Mouse (Mus musculus) neural tube, embryonic 15.5 days (tissue): ENCODE measurements around the gene Ccdc42. TPM values are rescaled to one million over a fixed set of nuclear protein-coding genes. Genes with fewer than 3 reads are reported as not detected.

ENCODE experiments used
- ATAC-seq: fragments of 200-750 bp; cut with Nextera tagmentation; 2 replicates; pipeline ENCODE4 v1.8.0; 2017; ENCODE audit warnings: mild to moderate bottlenecking, moderate TSS enrichment, moderate library complexity; ENCODE audit not compliant: low FRiP score
- H3K27ac ChIP-seq: fragments of 300-500 bp; sonication (generic); replicated peaks from 2 replicates; pipeline ENCODE4 v1.5.1; 2015; ENCODE audit warnings: mild to moderate bottlenecking, inconsistent platforms
- H3K27me3 ChIP-seq: fragments of 300-500 bp; sonication (generic); replicated peaks from 2 replicates; pipeline ENCODE4 v1.6.1; 2015; ENCODE audit warnings: inconsistent platforms
- H3K36me3 ChIP-seq: fragments of 300-500 bp; sonication (generic); 2 replicates; pipeline ENCODE4 v1.6.1; 2015; ENCODE audit warnings: inconsistent platforms
- H3K4me1 ChIP-seq: fragments of 300-500 bp; sonication (generic); 2 replicates; pipeline ENCODE4 v1.6.1; 2015; ENCODE audit warnings: inconsistent platforms
- H3K4me2 ChIP-seq: fragments of 300-500 bp; sonication (generic); 2 replicates; pipeline ENCODE4 v1.6.1; 2015; ENCODE audit warnings: inconsistent platforms, mild to moderate bottlenecking, moderate library complexity
- H3K4me3 ChIP-seq: fragments of 300-500 bp; sonication (generic); replicated peaks from 2 replicates; pipeline ENCODE4 v1.5.1; 2015; ENCODE audit warnings: mild to moderate bottlenecking, inconsistent platforms
- H3K9ac ChIP-seq: fragments of 300-500 bp; sonication (generic); replicated peaks from 2 replicates; pipeline ENCODE4 v1.6.1; 2015; ENCODE audit warnings: mild to moderate bottlenecking, inconsistent platforms
- H3K9me3 ChIP-seq: fragments of 300-500 bp; sonication (generic); replicated peaks from 2 replicates; pipeline ENCODE4 v1.6.1; 2016; ENCODE audit warnings: inconsistent platforms
- WGBS: fragments of 180-500 bp; shearing (Covaris S2); methylation state at CpG from one replicate; pipeline ENCODE4 v1.1.7; 2015; ENCODE audit warnings: mixed read lengths; 5-methylcytosine and 5-hydroxymethylcytosine counted together
- polyA plus RNA-seq: library from polyadenylated mRNA; unstranded; fragments of >200 nt; fragmentation: Nextera tagmentation; extraction: Ambion mirVana; gene quantifications from 2 replicates; pipeline ENCODE4 v1.2.1, GENCODE M21; 2015

Gene Ccdc42
- polyA plus RNA-seq, 1 experiment from 2014 or later, result 0.20 TPM

- ATAC-seq, result no peak
- no peaks in the 10 kb centered on the region for H3K27me3 ChIP-seq
- no peaks in the 10 kb centered on the region for H3K9me3 ChIP-seq
- H3K9ac ChIP-seq, result no peak overlapping the region
- no peaks in the 10 kb centered on the region for H3K36me3 ChIP-seq
- H3K4me2 ChIP-seq, result no peak overlapping the region
- WGBS, result 69% methylated on average over 8 of the region's 8 CpGs
- H3K4me3 ChIP-seq, result no peak overlapping the region
- no peaks in the 10 kb centered on the region for H3K4me1 ChIP-seq
- no peak overlapping the region for H3K27ac ChIP-seq
Measured at GRCm38 (mm10) chr11:68589055-68589809, 2.4 kb downstream of the Ccdc42 start.

DNA sequence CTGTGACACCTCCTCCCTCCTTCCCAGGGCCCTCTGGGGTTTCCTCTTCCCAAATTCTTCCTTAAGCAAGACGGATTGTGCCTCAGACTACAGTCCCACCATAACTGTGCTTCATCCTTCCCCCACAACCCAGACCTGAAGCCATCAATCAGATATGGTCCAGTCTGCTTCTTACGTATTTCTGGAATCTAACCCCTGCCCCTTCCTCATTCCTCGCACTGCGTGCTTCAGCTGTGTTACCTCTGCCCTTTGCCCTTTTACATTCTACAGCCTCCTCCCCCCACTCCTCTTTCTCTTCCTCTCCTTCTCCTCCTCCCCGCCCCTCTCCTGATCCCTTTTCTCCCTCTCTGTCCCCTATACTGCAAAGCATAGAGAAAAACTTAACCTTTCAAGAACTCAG lies 4.9 kb downstream of the Ccdc42 start:
- Histone ChIP-seq H3K4me2 (no peak overlapping the region), H3K4me3 (no peak overlapping the region), H3K4me1 (no peaks in the 10 kb centered on the region), H3K36me3 (no peaks in the 10 kb centered on the region), H3K9ac (no peak overlapping the region), H3K27ac (no peak overlapping the region), H3K9me3 (no peaks in the 10 kb centered on the region), H3K27me3 (no peaks in the 10 kb centered on the region)
- WGBS, result 38% methylated on average over 5 of the region's 5 CpGs
- ATAC-seq, result no peak

- Histone ChIP-seq H3K27ac (no peak overlapping the region), H3K9me3 (no peaks in the 10 kb centered on the region), H3K4me3 (no peak overlapping the region), H3K4me1 (no peaks in the 10 kb centered on the region), H3K4me2 (no peak overlapping the region), H3K27me3 (no peaks in the 10 kb centered on the region), H3K9ac (no peak overlapping the region), H3K36me3 (no peaks in the 10 kb centered on the region)
- 66% methylated on average over 3 of the region's 3 CpGs for WGBS
- ATAC-seq, result no peak
Measured at GRCm38 (mm10) chr11:68593247-68593646, 6.4 kb downstream of the Ccdc42 start.

DNA sequence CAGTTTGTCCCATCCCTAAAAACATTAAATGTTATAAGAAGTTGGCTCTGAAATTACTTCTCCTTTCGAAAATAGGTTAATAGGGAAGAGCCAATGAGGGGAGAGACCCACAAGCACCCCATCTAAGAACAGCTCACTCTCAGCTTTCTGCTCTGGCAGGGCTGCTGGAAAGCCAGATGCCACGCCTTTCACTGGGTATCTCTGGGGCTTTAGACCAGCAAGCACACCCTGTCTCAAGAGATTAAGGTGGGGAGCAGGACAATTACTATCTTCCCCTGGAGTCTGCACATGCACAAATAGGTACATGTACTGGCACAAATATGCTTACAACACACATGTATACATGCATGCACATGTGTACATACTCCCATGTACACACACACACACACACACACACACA lies 11.1 kb downstream of the Ccdc42 start:
- Histone ChIP-seq H3K4me1 (no peaks in the 10 kb centered on the region), H3K27me3 (0 out of 2 replicates have a peak, but pooled peaks cover 3% of the 10 kb centered on the region), H3K27ac (no peak overlapping the region), H3K4me3 (no peak overlapping the region), H3K9me3 (no peaks in the 10 kb centered on the region), H3K4me2 (no peak overlapping the region), H3K36me3 (no peaks in the 10 kb centered on the region), H3K9ac (no peak overlapping the region)
- WGBS, result 89% methylated on average over 2 of the region's 2 CpGs
- no peak for ATAC-seq

GRCm38 (mm10) chr11:68600551-68601021 lies 13.8 kb downstream of the Ccdc42 start:
- H3K4me2 ChIP-seq, result no peak overlapping the region

DNA sequence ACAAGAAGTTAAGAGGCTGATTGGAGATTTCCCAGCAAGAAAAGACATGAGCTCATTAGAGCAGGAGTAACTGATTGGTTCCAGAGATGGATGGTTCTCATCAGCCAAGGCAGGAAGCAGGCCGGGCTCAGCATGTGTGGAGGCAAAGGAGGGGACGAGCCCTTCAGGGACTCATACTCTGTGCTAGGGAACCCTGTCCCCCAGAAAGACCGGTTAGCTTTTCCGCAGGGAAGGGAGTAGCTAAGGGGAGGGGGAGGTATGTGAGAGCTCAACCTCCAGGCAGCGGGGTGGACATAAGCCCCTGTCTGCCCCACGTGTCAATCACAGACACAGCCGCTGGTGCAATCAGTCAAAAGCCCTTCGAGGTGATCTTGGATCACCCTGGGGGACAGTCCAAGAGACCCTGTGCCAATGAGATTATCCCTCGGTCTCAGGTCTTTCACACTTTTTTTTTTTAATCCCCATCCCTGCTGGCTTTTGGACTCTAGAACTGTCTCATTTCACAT lies 14.7 kb downstream of the Ccdc42 start:
- H3K27ac ChIP-seq, result no peak overlapping the region
- no peaks in the 10 kb centered on the region for H3K9me3 ChIP-seq
- H3K36me3 ChIP-seq, result no peaks in the 10 kb centered on the region
- 33% methylated on average over 9 of the region's 9 CpGs for WGBS
- H3K27me3 ChIP-seq, result 0 out of 2 replicates have a peak, but pooled peaks cover 3% of the 10 kb centered on the region
- H3K4me3 ChIP-seq, result no peak overlapping the region
- no peak overlapping the region for H3K9ac ChIP-seq
- no peak overlapping the region for H3K4me2 ChIP-seq
- no peak for ATAC-seq
- H3K4me1 ChIP-seq, result no peaks in the 10 kb centered on the region

More at GRCm38 (mm10) chr11:68600551-68601021, 13.8 kb downstream of the Ccdc42 start:
- no peak overlapping the region for H3K27ac ChIP-seq
- ATAC-seq, result no peak
- no peak overlapping the region for H3K4me3 ChIP-seq
- 0 out of 2 replicates have a peak, but pooled peaks cover 3% of the 10 kb centered on the region for H3K27me3 ChIP-seq
- H3K9ac ChIP-seq, result no peak overlapping the region
- no peaks in the 10 kb centered on the region for H3K9me3 ChIP-seq
- H3K4me1 ChIP-seq, result no peaks in the 10 kb centered on the region
- H3K36me3 ChIP-seq, result no peaks in the 10 kb centered on the region
- WGBS, result 56% methylated on average over 6 of the region's 6 CpGs

DNA sequence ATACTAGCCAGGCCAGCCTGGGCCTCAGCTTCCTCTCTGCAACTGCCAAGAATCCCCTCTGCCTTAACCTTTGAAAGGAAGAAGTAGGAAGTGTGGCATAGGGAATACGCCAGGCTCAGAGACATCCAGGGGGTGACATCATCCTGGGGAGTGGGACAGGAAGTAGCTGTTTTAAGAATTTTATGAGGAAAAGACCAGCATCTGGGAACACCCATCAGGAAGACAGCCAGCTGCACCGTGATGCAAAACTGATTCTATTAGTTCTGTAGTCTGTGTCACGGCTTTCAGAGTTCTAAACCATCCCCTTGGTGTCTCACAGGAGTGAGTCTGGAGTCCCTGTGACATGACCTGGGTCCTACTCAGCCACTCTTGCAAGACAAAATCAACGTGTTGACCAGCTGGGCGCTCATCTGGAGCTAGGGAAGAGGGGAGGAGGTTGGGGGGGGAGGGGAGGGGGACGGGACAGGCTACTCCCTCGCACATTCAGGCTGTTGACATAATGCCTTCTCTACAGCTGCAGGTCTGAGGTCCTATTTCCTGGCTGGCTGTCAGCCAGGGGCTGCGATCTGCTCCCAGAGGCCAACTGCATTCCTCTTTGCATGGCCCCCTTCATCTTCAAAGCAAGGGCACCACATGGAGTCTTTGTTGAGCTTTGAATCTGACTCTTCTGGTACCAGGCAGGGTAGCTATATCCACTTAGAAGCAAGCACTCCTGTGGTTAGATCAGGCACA lies 15.5 kb downstream of the Ccdc42 start:
- Histone ChIP-seq H3K4me2 (no peak overlapping the region), H3K27ac (no peak overlapping the region), H3K4me3 (no peak overlapping the region), H3K9ac (no peak overlapping the region), H3K36me3 (no peaks in the 10 kb centered on the region), H3K27me3 (0 out of 2 replicates have a peak, but pooled peaks cover 3% of the 10 kb centered on the region), H3K4me1 (no peaks in the 10 kb centered on the region), H3K9me3 (no peaks in the 10 kb centered on the region)
- WGBS, result 26% methylated on average over 8 of the region's 8 CpGs
- ATAC-seq, result no peak

DNA sequence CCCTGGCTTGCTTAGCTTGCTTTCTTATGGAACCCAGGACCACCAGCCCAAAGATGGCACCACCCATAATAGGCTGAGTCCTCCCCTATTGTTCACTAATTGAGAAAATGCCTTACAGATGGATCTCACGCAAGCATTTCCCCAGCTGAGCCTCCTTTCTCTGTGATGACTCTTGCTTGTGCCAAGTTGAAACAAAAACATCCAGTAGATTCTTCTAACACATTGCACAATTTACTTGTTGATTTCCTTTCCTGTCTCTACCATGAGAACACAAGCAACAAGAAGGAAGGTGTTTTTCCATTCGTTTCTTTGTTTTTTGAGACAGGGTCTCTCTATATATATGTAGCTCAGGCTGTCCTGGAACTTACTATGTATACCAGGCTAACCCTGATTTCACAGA lies 20.2 kb downstream of the Ccdc42 start:
- Histone ChIP-seq H3K9me3 (no peaks in the 10 kb centered on the region), H3K4me1 (no peaks in the 10 kb centered on the region), H3K27ac (no peak overlapping the region), H3K36me3 (no peaks in the 10 kb centered on the region), H3K27me3 (no peaks in the 10 kb centered on the region), H3K9ac (no peak overlapping the region), H3K4me2 (no peak overlapping the region), H3K4me3 (no peak overlapping the region)
- no peak for ATAC-seq
- 81% methylated on average over 2 of the region's 2 CpGs for WGBS

DNA sequence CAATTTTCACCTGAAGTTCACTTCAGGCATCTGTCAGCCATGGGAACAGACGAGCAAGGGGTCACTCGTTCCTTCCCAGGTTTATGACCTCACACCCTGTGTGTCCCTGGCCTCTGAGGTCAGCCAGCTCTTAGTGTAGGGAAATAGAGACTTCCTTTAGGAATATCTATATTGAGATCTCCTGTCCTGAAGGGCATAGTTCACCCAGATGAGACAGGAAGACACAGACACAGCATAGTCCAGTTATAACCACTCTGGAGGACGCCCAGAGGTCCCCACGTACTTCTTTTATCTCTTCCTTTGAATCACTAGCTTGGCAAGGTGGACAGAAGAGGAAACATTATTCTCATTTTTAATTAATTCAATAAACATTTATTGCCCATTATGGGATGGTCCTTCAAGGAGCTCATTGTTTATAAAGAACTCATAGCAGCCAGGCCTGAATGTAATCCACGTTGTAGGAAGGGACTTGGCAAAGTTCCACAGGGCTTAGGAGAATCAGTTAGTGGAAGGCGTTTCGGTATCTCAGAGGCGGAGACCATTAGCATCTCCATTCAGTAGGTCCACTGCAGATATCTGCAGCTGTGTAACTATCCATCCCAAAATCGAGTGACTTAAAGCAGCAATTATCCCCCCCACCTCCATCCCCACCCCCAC lies 23.2 kb downstream of the Ccdc42 start:
- WGBS, result 53% methylated on average over 9 of the region's 9 CpGs
- H3K9me3 ChIP-seq, result no peaks in the 10 kb centered on the region
- ATAC-seq, result no peak
- H3K4me3 ChIP-seq, result no peak overlapping the region
- no peaks in the 10 kb centered on the region for H3K36me3 ChIP-seq
- H3K27me3 ChIP-seq, result no peaks in the 10 kb centered on the region
- H3K4me2 ChIP-seq, result no peak overlapping the region
- no peak overlapping the region for H3K9ac ChIP-seq
- H3K4me1 ChIP-seq, result no peaks in the 10 kb centered on the region
- no peak overlapping the region for H3K27ac ChIP-seq

GRCm38 (mm10) chr11:68610567-68610947 lies 23.7 kb downstream of the Ccdc42 start:
- H3K4me2 ChIP-seq, result no peak overlapping the region
- no peak overlapping the region for H3K4me3 ChIP-seq
- no peak for ATAC-seq
- H3K27me3 ChIP-seq, result no peaks in the 10 kb centered on the region
- H3K36me3 ChIP-seq, result no peaks in the 10 kb centered on the region
- H3K9me3 ChIP-seq, result no peaks in the 10 kb centered on the region
- H3K4me1 ChIP-seq, result no peaks in the 10 kb centered on the region
- WGBS, result 88% methylated on average over 8 of the region's 8 CpGs
- no peak overlapping the region for H3K27ac ChIP-seq
- no peak overlapping the region for H3K9ac ChIP-seq

GRCm38 (mm10) chr11:68613071-68613711 lies 26.4 kb downstream of the Ccdc42 start:
- Histone ChIP-seq H3K27ac (no peak overlapping the region), H3K4me2 (no peak overlapping the region), H3K9ac (no peak overlapping the region), H3K9me3 (no peaks in the 10 kb centered on the region), H3K4me3 (no peak overlapping the region), H3K36me3 (no peaks in the 10 kb centered on the region), H3K4me1 (no peaks in the 10 kb centered on the region), H3K27me3 (no peaks in the 10 kb centered on the region)
- no peak for ATAC-seq
- 64% methylated on average over 5 of the region's 5 CpGs for WGBS
